Mouse (Mus musculus) erythroblast, adult 5-6 weeks (primary cell): Measurements from ENCODE around the gene Dlst. TPM values are rescaled to one million over a fixed set of nuclear protein-coding genes. Genes with fewer than 3 reads are reported as not detected.
"Not testable (repeated sequence)": the region's sequence is repeated elsewhere in the genome, so short reads cannot be mapped to it uniquely, and the experiment has no call there.

Experiments
- ATAC-seq: replicated peaks from 2 replicates; pipeline ENCODE4 v1.8.0; 2016; ENCODE audit warnings: moderate number of reproducible peaks, mild to moderate bottlenecking, moderate TSS enrichment, inconsistent platforms; ENCODE audit not compliant: poor library complexity, low FRiP score, severe bottlenecking
- total RNA-seq, 2 experiments: library from RNA; stranded (forward) in 1 of 2; stranded (reverse) in 1 of 2; fragments of 150-400 nt in 1 of 2; fragments of 200-764, 138-1000 nt in 1 of 2; gene quantifications; 2 replicates each; pipeline versions ENCODE4 v1.2.3 to v1.2.4; 2015 to 2017; ENCODE audit warnings: low replicate concordance in 2 of 2

Dlst gene
- total RNA-seq, 2 experiments from 2014 or later: 21.1 to 122 TPM

GRCm38 (mm10) chr12:85112550-85113251 is 2.1 kb downstream of the Dlst start:
- no peak for ATAC-seq

- no peak for ATAC-seq
Observed at GRCm38 (mm10) chr12:85113337-85113736, 2.7 kb downstream of the Dlst start.

- ATAC-seq: no peak
Observed at GRCm38 (mm10) chr12:85113917-85114316, 3.3 kb downstream of the Dlst start.

GRCm38 (mm10) chr12:85115678-85116077 is 5.0 kb downstream of the Dlst start:
- ATAC-seq: no peak

GRCm38 (mm10) chr12:85121806-85122459 is 11.3 kb downstream of the Dlst start:
- ATAC-seq: no peak

GRCm38 (mm10) chr12:85123108-85123530 is 12.5 kb downstream of the Dlst start:
- no peak for ATAC-seq

- ATAC-seq: no peak
Observed at GRCm38 (mm10) chr12:85123645-85124044, 13.0 kb downstream of the Dlst start.

- ATAC-seq: no peak
Observed at GRCm38 (mm10) chr12:85124751-85125150, 14.1 kb downstream of the Dlst start.

GRCm38 (mm10) chr12:85126986-85127603 is 16.5 kb downstream of the Dlst start:
- no peak for ATAC-seq

GRCm38 (mm10) chr12:85129426-85129978 is 18.9 kb downstream of the Dlst start:
- ATAC-seq: no peak

- no peak for ATAC-seq
Observed at GRCm38 (mm10) chr12:85131361-85131760, 20.7 kb downstream of the Dlst start.

- ATAC-seq: no peak
Observed at GRCm38 (mm10) chr12:85134043-85134794, 23.6 kb downstream of the Dlst start.

- ATAC-seq: no peak
Observed at GRCm38 (mm10) chr12:85135513-85136470, 25.2 kb downstream of the Dlst start.

GRCm38 (mm10) chr12:85136627-85137026 is 26.0 kb downstream of the Dlst start:
- no peak for ATAC-seq

- no peak for ATAC-seq
Observed at GRCm38 (mm10) chr12:85140036-85140701, 29.5 kb downstream of the Dlst start.

GRCm38 (mm10) chr12:85141096-85141495 is 30.5 kb downstream of the Dlst start:
- ATAC-seq: no peak

GRCm38 (mm10) chr12:85142803-85143202 is 32.2 kb downstream of the Dlst start:
- ATAC-seq: peak; percentile 71

GRCm38 (mm10) chr12:85144276-85144675 is 33.6 kb downstream of the Dlst start:
- not testable (repeated sequence) for ATAC-seq
